Mouse (Mus musculus): ENCODE results near the gene Aagab. TPM values are rescaled to one million over a fixed set of nuclear protein-coding genes. Genes with fewer than 3 reads are reported as not detected.

Aagab gene
- 25.3 and 26.2 TPM in 2 replicates for polyA plus RNA-seq (2016; fragmentation: Nextera tagmentation; extraction: Ambion mirVana)

- peak; percentile 99 for ATAC-seq
- H3K9me3 ChIP-seq (replicated peaks) = no peaks in the 10 kb centered on the region
- WGBS (ENCODE audit: insufficient replicate concordance) = 1% methylated on average over 64 of the region's 70 CpGs
- peaks cover 31% of the 10 kb centered on the region for H3K4me1 ChIP-seq
- H3K4me2 ChIP-seq = peak within 1 kb of the TSS; percentile 77
- peak within 1 kb of the TSS; percentile 80 for H3K4me3 ChIP-seq
- peak within 1 kb of the TSS; percentile 88 for H3K9ac ChIP-seq
- H3K36me3 ChIP-seq = 0 out of 2 replicates have a peak, but pooled peaks cover 6% of the 10 kb centered on the region
- peak within 1 kb of the TSS; percentile 74 for H3K27ac ChIP-seq
- no peaks in the 10 kb centered on the region for H3K27me3 ChIP-seq (replicated peaks)
Measured at GRCm38 (mm10) chr9:63602043-63602939, at the start of gene Aagab, which contains the start of gene Iqch. Gene Aagab (plus strand): TSS chr9:63602660. Gene Iqch (minus strand): TSS chr9:63602493.

GRCm38 (mm10) chr9:63553628-63554027, 48.8 kb upstream of the Aagab start:
- H3K27ac ChIP-seq = no peak overlapping the region
- WGBS (ENCODE audit: insufficient replicate concordance) = 53% methylated on average over 3 of the region's 3 CpGs
- no peaks in the 10 kb centered on the region for H3K9me3 ChIP-seq (replicated peaks)
- no peak overlapping the region for H3K9ac ChIP-seq
- H3K4me3 ChIP-seq = no peak overlapping the region
- peaks cover 10% of the 10 kb centered on the region for H3K4me1 ChIP-seq
- ATAC-seq = no peak
- no peak overlapping the region for H3K4me2 ChIP-seq
- H3K27me3 ChIP-seq (replicated peaks) = peaks cover 14% of the 10 kb centered on the region; the same call in 1 of the 2 replicates
- no peaks in the 10 kb centered on the region for H3K36me3 ChIP-seq

GRCm38 (mm10) chr9:63555460-63555990, 46.9 kb upstream of the Aagab start:
- no peak overlapping the region for H3K9ac ChIP-seq
- no peak overlapping the region for H3K4me2 ChIP-seq
- H3K9me3 ChIP-seq (replicated peaks) = no peaks in the 10 kb centered on the region
- H3K4me1 ChIP-seq = no peaks in the 10 kb centered on the region
- H3K27me3 ChIP-seq (replicated peaks) = no peaks in the 10 kb centered on the region
- ATAC-seq = no peak
- no peak overlapping the region for H3K27ac ChIP-seq
- no peak overlapping the region for H3K4me3 ChIP-seq
- 45% methylated on average over 3 of the region's 3 CpGs for WGBS (ENCODE audit: insufficient replicate concordance)
- no peaks in the 10 kb centered on the region for H3K36me3 ChIP-seq

GRCm38 (mm10) chr9:63556316-63556715, 46.1 kb upstream of the Aagab start:
- no peak for ATAC-seq

GRCm38 (mm10) chr9:63556933-63557332, 45.5 kb upstream of the Aagab start:
- ATAC-seq = no peak
- no peak overlapping the region for H3K27ac ChIP-seq
- no peaks in the 10 kb centered on the region for H3K9me3 ChIP-seq (replicated peaks)
- no peak overlapping the region for H3K4me2 ChIP-seq
- H3K4me3 ChIP-seq = no peak overlapping the region
- H3K27me3 ChIP-seq (replicated peaks) = no peaks in the 10 kb centered on the region
- 74% methylated on average over 8 of the region's 8 CpGs for WGBS (ENCODE audit: insufficient replicate concordance)
- no peaks in the 10 kb centered on the region for H3K4me1 ChIP-seq
- no peaks in the 10 kb centered on the region for H3K36me3 ChIP-seq
- no peak overlapping the region for H3K9ac ChIP-seq

More at GRCm38 (mm10) chr9:63556316-63556715, 46.1 kb upstream of the Aagab start:
- Histone ChIP-seq H3K4me3 (no peak overlapping the region), H3K27ac (no peak overlapping the region), H3K4me2 (no peak overlapping the region), H3K9ac (no peak overlapping the region), H3K4me1 (no peaks in the 10 kb centered on the region), H3K9me3 (replicated peaks) (no peaks in the 10 kb centered on the region), H3K27me3 (replicated peaks) (no peaks in the 10 kb centered on the region), H3K36me3 (no peaks in the 10 kb centered on the region)
- WGBS (ENCODE audit: insufficient replicate concordance) = 92% methylated on average over 1 of the region's 1 CpGs

- no peak overlapping the region for H3K9ac ChIP-seq
- H3K9me3 ChIP-seq (replicated peaks) = no peaks in the 10 kb centered on the region
- no peaks in the 10 kb centered on the region for H3K36me3 ChIP-seq
- H3K27me3 ChIP-seq (replicated peaks) = no peaks in the 10 kb centered on the region
- H3K4me1 ChIP-seq = no peaks in the 10 kb centered on the region
- WGBS (ENCODE audit: insufficient replicate concordance) = 48% methylated on average over 8 of the region's 8 CpGs
- no peak overlapping the region for H3K27ac ChIP-seq
- no peak for ATAC-seq
- no peak overlapping the region for H3K4me3 ChIP-seq
- H3K4me2 ChIP-seq = no peak overlapping the region
Measured at GRCm38 (mm10) chr9:63561931-63562330, 40.5 kb upstream of the Aagab start.

GRCm38 (mm10) chr9:63563436-63563835, 39.0 kb upstream of the Aagab start:
- H3K27ac ChIP-seq = no peak overlapping the region
- WGBS (ENCODE audit: insufficient replicate concordance) = 70% methylated on average over 2 of the region's 2 CpGs

GRCm38 (mm10) chr9:63568314-63568713, 34.1 kb upstream of the Aagab start:
- ATAC-seq = no peak
- H3K4me2 ChIP-seq = no peak overlapping the region
- peaks cover 5% of the 10 kb centered on the region; the same call in 1 of the 2 replicates for H3K4me1 ChIP-seq
- no peak overlapping the region for H3K9ac ChIP-seq
- WGBS (ENCODE audit: insufficient replicate concordance) = 79% methylated on average over 6 of the region's 6 CpGs
- H3K27me3 ChIP-seq (replicated peaks) = no peaks in the 10 kb centered on the region
- no peaks in the 10 kb centered on the region for H3K36me3 ChIP-seq
- no peaks in the 10 kb centered on the region for H3K9me3 ChIP-seq (replicated peaks)
- H3K27ac ChIP-seq = no peak overlapping the region
- no peak overlapping the region for H3K4me3 ChIP-seq

More at GRCm38 (mm10) chr9:63563436-63563835, 39.0 kb upstream of the Aagab start:
- ATAC-seq = no peak
- Histone ChIP-seq H3K4me1 (peaks cover 5% of the 10 kb centered on the region; the same call in 1 of the 2 replicates), H3K36me3 (no peaks in the 10 kb centered on the region), H3K27me3 (replicated peaks) (no peaks in the 10 kb centered on the region), H3K4me3 (no peak overlapping the region), H3K9me3 (replicated peaks) (no peaks in the 10 kb centered on the region), H3K4me2 (no peak overlapping the region), H3K9ac (no peak overlapping the region)

GRCm38 (mm10) chr9:63568808-63569207, 33.7 kb upstream of the Aagab start:
- no peak overlapping the region for H3K4me3 ChIP-seq
- no peak overlapping the region for H3K27ac ChIP-seq
- H3K36me3 ChIP-seq = no peaks in the 10 kb centered on the region
- no peak overlapping the region for H3K9ac ChIP-seq
- WGBS (ENCODE audit: insufficient replicate concordance) = 58% methylated on average over 8 of the region's 8 CpGs
- ATAC-seq = no peak
- H3K27me3 ChIP-seq (replicated peaks) = no peaks in the 10 kb centered on the region
- peaks cover 5% of the 10 kb centered on the region; the same call in 1 of the 2 replicates for H3K4me1 ChIP-seq
- no peaks in the 10 kb centered on the region for H3K9me3 ChIP-seq (replicated peaks)
- H3K4me2 ChIP-seq = no peak overlapping the region

GRCm38 (mm10) chr9:63571895-63572294, 30.6 kb upstream of the Aagab start:
- H3K4me2 ChIP-seq = no peak overlapping the region
- 9% methylated on average over 6 of the region's 6 CpGs for WGBS (ENCODE audit: insufficient replicate concordance)
- ATAC-seq = no peak
- no peak overlapping the region for H3K27ac ChIP-seq
- H3K9ac ChIP-seq = no peak overlapping the region
- no peaks in the 10 kb centered on the region for H3K36me3 ChIP-seq
- no peaks in the 10 kb centered on the region for H3K9me3 ChIP-seq (replicated peaks)
- H3K27me3 ChIP-seq (replicated peaks) = no peaks in the 10 kb centered on the region
- peaks cover 5% of the 10 kb centered on the region; the same call in 1 of the 2 replicates for H3K4me1 ChIP-seq
- H3K4me3 ChIP-seq = no peak overlapping the region

- no peaks in the 10 kb centered on the region for H3K9me3 ChIP-seq (replicated peaks)
- H3K9ac ChIP-seq = no peak overlapping the region
- peaks cover 5% of the 10 kb centered on the region; the same call in 1 of the 2 replicates for H3K4me1 ChIP-seq
- no peaks in the 10 kb centered on the region for H3K27me3 ChIP-seq (replicated peaks)
- no peak overlapping the region for H3K4me2 ChIP-seq
- H3K4me3 ChIP-seq = no peak overlapping the region
- no peak overlapping the region for H3K27ac ChIP-seq
- no peaks in the 10 kb centered on the region for H3K36me3 ChIP-seq
- WGBS (ENCODE audit: insufficient replicate concordance) = 65% methylated on average over 7 of the region's 7 CpGs
- ATAC-seq = no peak
Measured at GRCm38 (mm10) chr9:63572874-63573273, 29.6 kb upstream of the Aagab start.

- no peaks in the 10 kb centered on the region for H3K36me3 ChIP-seq
- H3K27ac ChIP-seq = no peak overlapping the region
- no peak overlapping the region for H3K4me2 ChIP-seq
- no peak overlapping the region for H3K9ac ChIP-seq
- H3K4me1 ChIP-seq = peaks cover 6% of the 10 kb centered on the region; the same call in 1 of the 2 replicates
- H3K27me3 ChIP-seq (replicated peaks) = no peaks in the 10 kb centered on the region
- no peak for ATAC-seq
- no peaks in the 10 kb centered on the region for H3K9me3 ChIP-seq (replicated peaks)
- WGBS (ENCODE audit: insufficient replicate concordance) = 70% methylated on average over 3 of the region's 3 CpGs
- no peak overlapping the region for H3K4me3 ChIP-seq
Measured at GRCm38 (mm10) chr9:63577469-63577868, 25.0 kb upstream of the Aagab start.

Data from liver, embryonic 12.5 days (tissue).